ENCODE assay signal across 8 mouse cellular contexts in genomic region chr11:102572866-102573663, GRCm38 (mm10). TPM values are rescaled to one million over a fixed set of nuclear protein-coding genes. Genes with fewer than 3 reads are reported as not detected.
DNase-seq lines count a peak whose midpoint lies in the region; ATAC-seq and TF ChIP-seq lines count a peak whose summit lies in the region.

No protein-coding gene starts in this region.

- peak overlapping the region; percentile 60 for H3K4me2 ChIP-seq in forebrain, postnatal 0 days (ENCODE audit: low read depth)
- H3K4me2 ChIP-seq in lung, postnatal 0 days (replicated peaks; ENCODE audit: low read depth, low read length), result peak overlapping the region; percentile 73

- H3K9ac ChIP-seq in forebrain, postnatal 0 days, result peak overlapping the region; percentile 34; the same call in 1 of the 2 replicates
- H3K9ac ChIP-seq in lung, postnatal 0 days (replicated peaks; ENCODE audit: low read depth), result peak overlapping the region; percentile 29; the same call in 1 of the 2 replicates

- H3K27me3 ChIP-seq in cerebellum, adult 2 months (ENCODE audit: control insufficient read depth, insufficient read depth, low read length), result no peaks in the 10 kb centered on the region
- no peaks in the 10 kb centered on the region for H3K27me3 ChIP-seq in forebrain, postnatal 0 days (ENCODE audit: insufficient read depth, low read length)
- no peaks in the 10 kb centered on the region for H3K27me3 ChIP-seq in lung, postnatal 0 days (replicated peaks; ENCODE audit: insufficient read depth, low read length)

- H3K4me3 ChIP-seq in cerebellum, adult 2 months (replicated peaks; ENCODE audit: insufficient read depth, low read depth, low read length), result peak overlapping the region; percentile 88
- peak overlapping the region; percentile 37 for H3K4me3 ChIP-seq in forebrain, postnatal 0 days (ENCODE audit: low read depth, low read length)
- peak overlapping the region; percentile 51 for H3K4me3 ChIP-seq in lung, postnatal 0 days (ENCODE audit: low read depth, low read length)

- TF ChIP-seq CTCF in cerebellum, adult 2 months (IDR thresholded peaks at IDR 0.05; ENCODE audit: borderline replicate concordance, insufficient read depth, low read depth, low read length), result peak; percentile 80
- peak; percentile 94 for TF ChIP-seq CTCF in forebrain, postnatal 0 days (IDR thresholded peaks at IDR 0.05; ENCODE audit: low read depth)
- TF ChIP-seq CTCF in lung, postnatal 0 days (IDR thresholded peaks at IDR 0.05), result peak; percentile 90

- H3K4me1 ChIP-seq in cerebellum, adult 2 months (ENCODE audit: control insufficient read depth, insufficient read depth, low read length), result no peaks in the 10 kb centered on the region
- no peaks in the 10 kb centered on the region for H3K4me1 ChIP-seq in forebrain, postnatal 0 days (ENCODE audit: insufficient read depth)
- H3K4me1 ChIP-seq in lung, postnatal 0 days (ENCODE audit: insufficient read depth, low read depth, low read length), result no peaks in the 10 kb centered on the region

- peak; percentile 82 for DNase-seq in MEL-GATA-1-ER (ENCODE audit: extremely low read depth, low read depth)
- DNase-seq in cerebellum, adult 2 months, result peak; percentile 67 to 85
- DNase-seq in forebrain, postnatal 0 days, result peak; percentile 94
- peak; percentile 94 for DNase-seq in heart, postnatal 4 days
- peak; percentile 51 for DNase-seq in layer of hippocampus, adult 9-11 months
- peak; percentile 91 for DNase-seq in lung, postnatal 0 days (ENCODE audit: low spot score)
- DNase-seq in ovary, postnatal 10 days (ENCODE audit: low spot score), result peak; percentile 73
- DNase-seq in thymus, postnatal 10 days (ENCODE audit: low spot score in 2 of 2), result peak; percentile 36 to 84

- no peaks in the 10 kb centered on the region for H3K36me3 ChIP-seq in forebrain, postnatal 0 days (ENCODE audit: insufficient read depth)
- H3K36me3 ChIP-seq in lung, postnatal 0 days (ENCODE audit: insufficient read depth, low read length), result no peaks in the 10 kb centered on the region

- H3K9me3 ChIP-seq in forebrain, postnatal 0 days (ENCODE audit: low read length), result no peaks in the 10 kb centered on the region
- H3K9me3 ChIP-seq in lung, postnatal 0 days (ENCODE audit: low read length), result no peaks in the 10 kb centered on the region

- no peak for TF ChIP-seq EP300 in lung, postnatal 0 days (IDR thresholded peaks at IDR 0.05)

- H3K27ac ChIP-seq in cerebellum, adult 2 months (ENCODE audit: insufficient read depth, low read length), result no peak overlapping the region
- H3K27ac ChIP-seq in forebrain, postnatal 0 days (ENCODE audit: low read depth, low read length), result no peak overlapping the region
- H3K27ac ChIP-seq in lung, postnatal 0 days (ENCODE audit: low read length), result no peak overlapping the region

- no peak for TF ChIP-seq POLR2A in cerebellum, adult 2 months (IDR thresholded peaks at IDR 0.05; ENCODE audit: borderline replicate concordance, insufficient read depth, low read length)

- peak; percentile 78 for ATAC-seq in forebrain, postnatal 0 days
- ATAC-seq in lung, postnatal 0 days, result peak; percentile 80

- WGBS in cerebellum, adult 2 months, result 10% methylated on average over 18 of the region's 18 CpGs
- 4% methylated on average over 18 of the region's 18 CpGs for WGBS in forebrain, postnatal 0 days
- WGBS in lung, postnatal 0 days, result 12% methylated on average over 18 of the region's 18 CpGs

RNA-seq across cellular contexts. Expression of gene Gm11627, which starts 6.2 kb away (rescaled TPM):
- polyA plus RNA-seq in cerebellum, adult 2 months (2012; rRNA removed), result 1.1 and 1.3 TPM in 2 replicates
- 2.6 and 5.5 TPM in 2 replicates for total RNA-seq in forebrain, postnatal 0 days (2014; rRNA removed)
- 3.7 and 5.9 TPM in 2 replicates for polyA plus RNA-seq in forebrain, postnatal 0 days (2015; fragmentation: Nextera tagmentation; extraction: Ambion mirVana)
- total RNA-seq in heart, postnatal 4 days (2021), result 1 to 10 TPM; 4.4 to 5.3 TPM
- polyA plus RNA-seq in lung, postnatal 0 days (2015; fragmentation: Nextera tagmentation; extraction: Ambion mirVana), result 8.0 and 11.4 TPM in 2 replicates

RNA-seq across cellular contexts. Expression of gene Gpatch8, which starts 16.9 kb away (rescaled TPM):
- 64.7 and 66.9 TPM in 2 replicates for polyA plus RNA-seq in cerebellum, adult 2 months (2012; rRNA removed)
- 29.5 and 31.1 TPM in 2 replicates for total RNA-seq in forebrain, postnatal 0 days (2014; rRNA removed)
- polyA plus RNA-seq in forebrain, postnatal 0 days (2015; fragmentation: Nextera tagmentation; extraction: Ambion mirVana), result 25.2 and 45.5 TPM in 2 replicates
- total RNA-seq in heart, postnatal 4 days (2021), result 10 to 100 TPM; 29.5 to 29.7 TPM
- polyA plus RNA-seq in lung, postnatal 0 days (2015; fragmentation: Nextera tagmentation; extraction: Ambion mirVana), result 25.3 and 27.4 TPM in 2 replicates

RNA-seq across cellular contexts. Expression of gene Fzd2, which starts 31.1 kb away (rescaled TPM):
- 2.7 and 2.9 TPM in 2 replicates for polyA plus RNA-seq in cerebellum, adult 2 months (2012; rRNA removed)
- 12.0 and 15.2 TPM in 2 replicates for total RNA-seq in forebrain, postnatal 0 days (2014; rRNA removed)
- 4.5 and 4.6 TPM in 2 replicates for polyA plus RNA-seq in forebrain, postnatal 0 days (2015; fragmentation: Nextera tagmentation; extraction: Ambion mirVana)
- 10 to 100 TPM; 21.9 TPM for total RNA-seq in heart, postnatal 4 days (2021)
- polyA plus RNA-seq in lung, postnatal 0 days (2015; fragmentation: Nextera tagmentation; extraction: Ambion mirVana), result 19.6 and 20.8 TPM in 2 replicates

Comparison
In these comparisons a context has a peak if more than half of its experiments do, and no peak if none do; other contexts are left out.
1. H3K4me3 ChIP-seq: peak in every context shown above with its lines; median percentile 88 in cerebellum, adult 2 months; 51 in lung, postnatal 0 days; 37 in forebrain, postnatal 0 days.